Mouse (Mus musculus) cerebellum, adult 9-11 months (tissue): ENCODE results near the gene Abi1.
A peak's percentile ranks its signal among the peaks of the same experiment; 100 is the strongest.
"Not testable (repeated sequence)": the region's sequence is repeated elsewhere in the genome, so short reads cannot be mapped to it uniquely, and the experiment has no call there.

Experiments used
- DNase-seq: peaks from one replicate; pipeline ENCODE4 v3.0.0; 2022

The Abi1 gene

DNA sequence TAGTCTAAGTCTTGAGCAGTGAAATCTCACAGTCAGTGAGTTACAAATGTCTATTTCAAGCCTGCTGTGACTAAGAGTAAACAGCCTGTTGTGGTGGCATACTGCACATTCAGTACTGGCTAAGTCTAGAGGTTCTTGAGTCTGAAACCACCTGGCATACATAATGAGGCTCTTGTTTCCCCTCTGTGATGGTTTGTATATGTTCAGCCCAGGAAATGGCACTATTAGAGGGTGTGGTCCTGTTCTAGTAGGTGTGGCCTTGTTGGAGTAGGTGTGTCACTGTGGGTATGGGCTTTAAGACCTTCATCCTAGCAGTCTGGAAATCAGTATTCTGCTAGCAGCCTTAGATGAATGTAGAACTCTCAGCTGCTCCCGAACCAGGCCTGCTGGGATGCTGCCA lies 82.6 kb downstream of the Abi1 start:
- DNase-seq = no peak

DNA sequence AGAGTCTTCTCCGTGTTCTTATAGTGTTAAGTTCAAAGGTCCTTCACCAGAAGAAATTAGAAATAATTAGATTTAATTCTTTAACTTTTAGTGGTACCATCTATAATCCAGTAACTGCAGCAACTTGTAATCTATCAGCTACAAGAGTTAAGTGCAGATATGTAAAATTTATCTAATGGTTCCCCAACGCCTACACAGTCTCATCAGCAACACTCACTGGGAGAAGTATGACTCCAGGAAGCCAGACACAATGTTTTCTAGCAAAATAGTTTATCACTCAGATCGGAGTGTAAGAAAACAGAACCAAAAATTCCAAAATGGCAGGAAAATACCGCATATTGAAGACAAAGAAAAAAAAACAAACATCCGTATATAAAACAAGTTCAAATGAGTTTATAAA lies 84.1 kb downstream of the Abi1 start:
- no peak for DNase-seq

DNA sequence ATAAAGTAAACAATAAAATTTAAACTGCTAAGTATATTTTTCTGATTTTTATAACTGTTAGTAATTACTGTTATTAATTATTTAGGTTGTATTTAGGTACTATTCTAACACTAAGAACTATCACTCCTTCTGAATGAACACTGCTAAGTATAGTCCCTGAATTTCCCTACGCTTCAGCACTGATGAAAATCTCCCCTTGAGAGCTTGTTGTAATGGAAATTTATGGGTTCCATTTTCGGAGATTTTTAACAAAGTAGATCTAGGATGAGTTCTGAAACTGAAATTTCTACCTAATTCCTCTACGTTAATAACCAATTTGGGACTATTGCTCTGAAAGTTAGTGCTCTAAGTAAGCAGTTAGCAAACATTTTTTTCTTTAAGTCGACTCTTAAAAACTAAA lies 85.8 kb downstream of the Abi1 start:
- DNase-seq = no peak

DNA sequence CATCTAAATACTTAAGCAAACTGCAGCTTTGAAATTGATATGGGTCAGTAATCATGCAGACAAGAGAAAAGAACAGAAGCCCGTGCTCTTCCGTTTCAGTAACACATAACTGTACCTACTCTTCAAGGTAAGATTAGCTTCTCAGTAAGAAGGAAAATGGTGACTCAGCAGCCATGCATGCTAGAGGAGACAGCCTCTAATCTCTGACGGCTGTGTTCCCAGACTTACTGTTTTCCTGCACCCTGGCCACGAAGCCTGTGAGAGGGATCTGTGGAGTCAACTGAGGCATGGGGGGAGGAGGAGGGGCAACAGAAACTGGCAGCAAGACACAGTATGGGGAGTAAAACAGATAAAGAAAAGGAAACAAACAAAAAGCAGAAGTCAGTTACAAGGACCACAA lies 90.1 kb downstream of the Abi1 start:
- DNase-seq = no peak

DNA sequence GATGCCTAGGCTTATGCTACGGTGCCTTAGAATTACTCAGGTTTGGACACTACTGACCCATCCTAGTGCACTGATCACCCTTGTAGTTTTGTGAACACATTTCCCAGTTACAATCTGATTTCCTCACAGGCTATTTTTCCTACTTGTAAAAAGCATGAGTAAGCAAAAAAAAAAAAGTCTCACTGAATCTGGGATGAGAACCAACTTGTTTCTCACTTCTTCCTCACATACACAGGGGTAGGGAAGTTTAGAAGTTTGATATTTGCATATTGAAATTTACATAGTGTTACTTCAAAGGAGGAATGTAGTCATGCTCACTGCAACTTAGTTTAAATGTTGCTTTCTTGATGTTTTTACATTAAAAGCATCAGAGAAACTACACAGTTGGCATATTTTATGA lies 106.5 kb downstream of the Abi1 start:
- DNase-seq = no peak

DNA sequence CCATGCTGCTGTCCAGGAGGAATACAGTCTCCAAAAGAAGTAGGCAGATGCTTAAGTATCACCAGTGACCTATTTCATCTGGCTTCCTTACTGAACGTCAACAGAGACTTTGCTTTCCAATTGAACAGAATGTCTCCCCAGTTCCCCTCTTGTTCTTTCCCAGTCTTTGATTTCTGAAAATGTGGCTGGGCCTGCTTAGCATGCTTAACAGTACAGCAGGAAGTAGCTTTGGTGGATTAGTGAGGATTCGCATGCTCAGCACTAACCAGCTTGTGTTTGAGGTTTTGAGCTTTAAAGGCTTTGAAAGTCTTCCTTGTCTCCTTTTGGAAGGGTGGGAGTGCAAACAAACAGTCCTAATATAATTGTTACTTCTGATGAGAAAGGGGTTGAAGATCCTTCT lies 111.8 kb downstream of the Abi1 start:
- DNase-seq = peak; percentile 7

DNA sequence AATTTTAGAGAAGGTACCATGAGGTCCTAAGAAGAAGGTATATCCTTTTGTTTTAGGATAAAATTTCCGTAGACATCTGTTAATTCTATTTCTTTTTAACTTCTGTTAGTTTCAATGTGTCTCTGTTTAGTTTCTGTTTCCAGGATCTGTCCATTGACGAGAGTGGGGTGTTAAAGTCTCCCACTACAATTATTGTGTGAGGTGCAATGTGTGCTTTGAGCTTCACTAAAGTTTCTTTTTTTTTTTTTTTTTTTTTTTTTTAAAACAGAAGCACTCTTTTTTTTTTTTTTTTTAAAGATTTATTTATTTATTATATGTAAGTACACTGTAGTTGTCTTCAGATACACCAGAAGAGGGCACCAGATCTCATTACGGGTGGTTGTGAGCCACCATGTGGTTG lies 114.1 kb downstream of the Abi1 start:
- DNase-seq = not testable (repeated sequence)

DNA sequence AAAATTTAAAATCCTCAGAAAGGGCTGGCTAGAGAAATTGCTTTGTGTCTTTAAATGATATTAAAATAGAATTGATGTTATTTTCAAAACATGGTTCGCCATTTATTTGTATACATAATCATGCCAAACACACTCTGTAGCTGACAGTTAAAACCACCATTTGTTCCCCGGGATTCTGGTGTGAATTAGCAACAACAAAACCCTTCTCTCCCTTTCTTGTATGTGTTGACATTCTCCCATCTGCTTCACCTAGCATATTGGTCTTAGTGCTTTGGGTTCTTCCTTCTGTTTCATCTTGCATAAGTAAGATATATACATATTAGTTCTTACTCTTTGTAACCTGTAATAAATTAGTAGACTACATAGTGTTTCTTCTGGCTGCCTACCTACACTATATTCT lies 121.4 kb downstream of the Abi1 start:
- DNase-seq = no peak

DNA sequence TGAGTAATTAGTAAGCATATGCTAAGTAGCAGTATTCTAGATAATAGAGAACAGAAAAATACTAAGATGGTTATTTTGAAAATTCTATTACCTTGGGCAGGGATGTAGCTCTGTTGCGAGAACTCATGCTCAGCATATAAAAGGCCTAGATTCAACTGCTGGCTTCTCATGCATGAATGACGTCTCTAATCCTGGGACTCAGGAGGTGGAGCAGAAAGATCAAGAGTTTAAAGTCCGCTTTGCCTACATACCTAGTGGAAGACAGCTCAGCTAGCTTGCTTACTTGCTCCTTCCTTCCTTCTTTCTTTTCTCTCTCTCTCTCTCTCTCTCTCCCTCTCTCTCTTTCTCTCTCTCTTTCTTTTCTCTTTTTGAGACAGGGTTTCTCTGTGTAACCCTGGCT lies 125.6 kb downstream of the Abi1 start:
- DNase-seq = no peak

DNA sequence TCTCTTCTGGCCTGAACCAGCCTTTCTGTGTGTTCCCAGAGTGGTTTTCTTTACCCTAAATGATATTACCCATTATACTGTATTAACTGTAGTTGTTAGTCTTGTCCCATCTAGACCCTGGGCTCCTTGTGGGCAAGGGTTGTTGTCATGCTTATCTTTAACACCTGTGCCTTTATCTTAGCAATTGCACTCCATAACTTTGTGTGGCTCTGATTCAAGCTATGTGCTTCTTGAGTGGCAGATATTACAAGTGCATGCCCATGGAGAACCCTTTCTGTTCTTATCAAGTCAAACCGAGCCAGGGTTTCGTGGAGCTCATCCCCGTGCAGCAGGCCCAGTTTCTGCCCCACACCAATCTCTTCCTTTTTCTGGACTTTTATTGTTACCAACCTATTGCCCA lies 136.1 kb downstream of the Abi1 start:
- no peak for DNase-seq

DNA sequence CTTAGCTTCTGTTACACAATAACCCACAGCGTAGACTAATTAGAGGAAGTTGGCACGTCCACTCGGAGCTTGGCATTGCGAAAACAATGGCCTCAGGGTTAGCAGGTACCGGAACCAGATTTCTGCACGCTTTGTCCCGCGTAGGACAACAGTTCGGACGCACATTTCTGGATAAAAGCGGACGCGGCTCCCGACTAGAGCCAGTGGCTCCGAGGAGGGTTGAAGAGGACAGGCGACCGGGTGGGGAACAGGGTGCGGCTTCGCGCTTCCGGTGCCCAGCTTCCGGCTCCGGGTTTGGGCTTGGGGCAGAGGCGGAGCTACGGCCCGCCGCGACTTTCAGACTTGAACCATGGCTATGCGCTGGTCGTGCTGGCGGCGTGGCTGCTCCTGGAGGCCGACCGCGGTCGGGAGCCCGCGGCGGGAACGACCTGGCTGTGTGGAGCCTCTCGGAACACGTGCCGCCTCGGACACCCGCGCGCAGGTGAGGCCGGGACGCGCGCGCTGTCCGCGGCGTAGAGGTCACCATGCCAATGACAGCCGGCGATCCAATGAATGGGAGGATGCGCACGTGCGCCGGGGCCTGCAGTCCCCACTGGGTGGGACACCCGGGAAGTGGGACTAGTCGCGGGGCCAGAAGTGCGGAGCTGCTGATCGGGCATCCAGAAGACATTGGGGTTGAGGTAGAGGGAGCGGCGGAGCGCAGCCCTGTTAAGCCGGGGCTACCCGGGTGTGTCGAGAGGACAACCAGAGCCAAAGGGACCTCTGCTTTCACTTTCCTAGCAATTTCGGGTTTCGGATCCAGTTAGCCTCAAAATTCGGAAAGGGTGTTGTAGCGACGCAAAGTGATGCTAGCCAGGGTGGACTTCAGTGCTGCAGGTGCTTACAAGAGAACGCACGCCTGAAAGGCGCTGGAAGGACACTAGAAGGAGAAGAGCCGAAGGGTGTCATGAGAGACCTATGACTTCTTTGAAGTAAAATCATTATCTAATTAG lies 144.5 kb downstream of the Abi1 start, which contains the start of gene Pdss1:
Pdss1 (plus strand) TSS at position 241 of the 992 bp plus-strand sequence.
- DNase-seq = peak; percentile 95

DNA sequence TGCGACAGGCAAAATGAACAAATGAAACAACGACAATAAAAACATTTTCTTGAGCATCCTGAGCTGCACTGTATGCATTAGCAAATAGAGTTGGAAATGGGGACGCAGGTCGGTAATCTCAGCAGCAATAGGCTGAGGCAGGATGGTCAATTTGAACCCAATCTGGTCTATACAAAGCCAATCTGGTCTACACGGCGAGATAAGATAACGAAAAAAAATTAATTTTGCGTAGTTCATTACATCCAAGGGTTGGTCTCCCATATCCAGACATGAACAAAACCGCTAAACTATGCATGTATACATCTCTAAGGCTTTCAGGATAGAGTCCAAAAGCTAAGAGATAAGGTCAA lies 145.1 kb downstream of the Abi1 start:
- DNase-seq = no peak
